Mouse (Mus musculus) liver, embryonic 14.5 days (tissue): Measurements from ENCODE around the gene Ppcs.

Source experiments
- CTCF ChIP-seq: IDR thresholded peaks from 2 replicates; pipeline ENCODE4 v1.5.1; 2016; ENCODE audit warnings: antibody characterized with exemption, low read depth, control low read depth
- EP300 ChIP-seq: IDR thresholded peaks from 2 replicates; pipeline ENCODE4 v1.6.1; 2016; ENCODE audit warnings: antibody characterized with exemption, low read depth

GRCm38 (mm10) chr4:119415072-119415753, 7.0 kb downstream of the Ppcs start, which contains the start of gene Ccdc30:
- TF ChIP-seq CTCF = no peak
- no peak for TF ChIP-seq EP300
